Mouse (Mus musculus) midbrain, embryonic 16.5 days (tissue): Measurements from ENCODE around the gene Hist2h2aa1. TPM values are rescaled to one million over a fixed set of nuclear protein-coding genes. Genes with fewer than 3 reads are reported as not detected.

Source experiments
- ATAC-seq: fragments of 200-750 bp; cut with Nextera tagmentation; 2 replicates; pipeline ENCODE4 v1.8.0; 2017; ENCODE audit warnings: moderate TSS enrichment
- H3K27ac ChIP-seq: fragments of 300-500 bp; sonication (generic); 2 replicates; pipeline ENCODE4 v1.5.1; 2014; ENCODE audit warnings: mild to moderate bottlenecking, low read length, mixed read lengths
- H3K27me3 ChIP-seq: fragments of 300-500 bp; sonication (generic); 2 replicates; pipeline ENCODE4 v1.6.1; 2014; ENCODE audit warnings: low read depth, low read length, mixed read lengths; ENCODE audit not compliant: control insufficient read depth, insufficient read depth
- H3K36me3 ChIP-seq: fragments of 300-500 bp; sonication (generic); 2 replicates; pipeline ENCODE4 v1.6.1; 2014; ENCODE audit warnings: mild to moderate bottlenecking, low read length, moderate library complexity, mixed read lengths; ENCODE audit not compliant: control insufficient read depth, insufficient read depth
- H3K4me1 ChIP-seq: fragments of 300-500 bp; sonication (generic); 2 replicates; pipeline ENCODE4 v1.6.1; 2014; ENCODE audit warnings: mild to moderate bottlenecking, low read length, mixed read lengths; ENCODE audit not compliant: control insufficient read depth, insufficient read depth
- H3K4me2 ChIP-seq: fragments of 300-500 bp; sonication (generic); 2 replicates; pipeline ENCODE4 v1.6.1; 2014; ENCODE audit warnings: mild to moderate bottlenecking, low read length, mixed read lengths
- H3K4me3 ChIP-seq: fragments of 300-500 bp; sonication (generic); 2 replicates; pipeline ENCODE4 v1.5.1; 2014; ENCODE audit warnings: low read depth, mild to moderate bottlenecking, low read length, moderate library complexity, mixed read lengths
- H3K9ac ChIP-seq: fragments of 300-500 bp; sonication (generic); 2 replicates; pipeline ENCODE4 v1.6.1; 2014; ENCODE audit warnings: low read depth, low read length, mixed read lengths
- H3K9me3 ChIP-seq: fragments of 300-500 bp; sonication (generic); replicated peaks from 2 replicates; pipeline ENCODE4 v1.6.1; 2014; ENCODE audit warnings: mild to moderate bottlenecking, low read length, mixed read lengths; ENCODE audit not compliant: control insufficient read depth, poor library complexity, severe bottlenecking
- WGBS: fragments of 180-500 bp; shearing (Covaris S2); extraction: QIAGEN DNeasy Blood & Tissue Kit; methylation state at CpG from one replicate; pipeline ENCODE4 v1.1.7; 2014; 5-methylcytosine and 5-hydroxymethylcytosine counted together
- polyA plus RNA-seq: library from polyadenylated mRNA; unstranded; fragments of >200 nt; fragmentation: Nextera tagmentation; extraction: Ambion mirVana; gene quantifications from 2 replicates; pipeline ENCODE4 v1.2.1, GENCODE M21; 2015

Hist2h2aa1 gene
- polyA plus RNA-seq, 1 experiment from 2014 or later, result 13.2 TPM

DNA sequence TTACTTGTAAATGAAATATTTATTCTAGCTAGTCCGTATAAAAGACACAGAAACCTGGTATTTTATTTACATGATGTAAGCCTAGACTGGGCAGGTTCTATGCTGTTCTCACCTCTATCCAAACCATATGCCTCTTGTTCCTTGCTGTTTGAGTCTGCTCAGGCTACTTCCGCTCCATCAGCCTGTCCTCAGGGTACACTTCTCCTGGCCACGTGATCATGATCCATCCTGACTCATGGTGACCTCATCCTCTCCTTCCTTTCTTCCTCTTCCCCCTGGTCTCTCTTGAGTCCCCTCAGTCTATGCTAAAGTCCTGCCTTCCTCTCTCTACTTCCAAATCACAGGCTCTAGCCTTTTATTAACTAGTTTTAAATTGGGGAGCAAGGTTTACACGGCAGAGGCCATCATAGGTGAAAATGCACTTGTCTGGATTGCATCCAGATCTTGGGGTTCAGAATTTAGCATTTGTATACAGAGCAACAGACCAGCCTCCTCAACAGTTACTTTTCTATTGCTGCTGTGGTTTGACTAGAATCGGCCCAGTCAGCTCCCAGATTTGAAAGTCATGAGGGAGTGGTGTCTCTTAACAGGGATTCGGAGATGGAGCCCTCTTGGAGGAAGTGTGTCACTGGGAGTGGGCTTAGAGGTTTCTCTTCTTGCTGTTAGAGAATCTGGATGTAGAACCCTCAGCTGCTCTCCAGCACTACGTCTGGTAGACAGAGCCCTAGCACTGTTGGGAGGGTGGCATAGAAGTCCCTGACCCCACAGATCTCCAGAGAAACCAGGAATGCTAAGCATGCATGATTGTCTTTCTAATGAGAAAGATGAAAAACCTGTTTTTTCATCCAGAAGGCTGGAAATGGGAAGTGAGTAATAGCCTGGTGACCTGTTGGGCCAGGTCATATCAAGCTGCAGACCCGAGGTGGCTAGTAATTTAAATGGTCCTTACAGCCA lies 18.3 kb upstream of the Hist2h2aa1 start:
- Histone ChIP-seq H3K4me3 (no peak overlapping the region), H3K4me2 (no peak overlapping the region), H3K27ac (no peak overlapping the region), H3K9ac (no peak overlapping the region), H3K36me3 (no peaks in the 10 kb centered on the region), H3K4me1 (peaks cover 12% of the 10 kb centered on the region), H3K27me3 (no peaks in the 10 kb centered on the region), H3K9me3 (no peaks in the 10 kb centered on the region)
- no peak for ATAC-seq
- 83% methylated on average over 8 of the region's 8 CpGs for WGBS

DNA sequence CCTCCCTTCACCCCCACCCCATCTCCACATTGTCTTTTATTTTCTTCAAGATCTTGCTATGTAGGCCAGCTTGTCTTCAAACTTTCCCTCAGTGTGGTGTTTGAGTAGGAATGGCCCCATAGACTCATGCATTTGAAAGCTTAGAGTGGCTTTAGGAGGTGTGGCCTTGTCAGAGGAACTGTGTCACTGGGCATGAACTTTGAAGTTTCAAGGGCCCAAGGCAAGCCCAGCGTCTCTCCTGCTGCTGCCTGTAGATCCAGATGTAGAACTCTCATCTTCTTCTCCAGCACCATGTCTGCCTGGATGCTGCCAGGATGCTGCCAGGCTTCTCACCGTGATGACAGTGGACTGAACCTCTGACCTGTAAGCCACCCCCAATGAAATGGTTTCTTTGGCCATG lies 16.5 kb upstream of the Hist2h2aa1 start:
- Histone ChIP-seq H3K9ac (no peak overlapping the region), H3K9me3 (no peaks in the 10 kb centered on the region), H3K27me3 (no peaks in the 10 kb centered on the region), H3K4me2 (no peak overlapping the region), H3K27ac (no peak overlapping the region), H3K36me3 (no peaks in the 10 kb centered on the region), H3K4me1 (0 out of 2 replicates have a peak, but pooled peaks cover 4% of the 10 kb centered on the region), H3K4me3 (no peak overlapping the region)
- no peak for ATAC-seq
- 73% methylated on average over 2 of the region's 2 CpGs for WGBS

DNA sequence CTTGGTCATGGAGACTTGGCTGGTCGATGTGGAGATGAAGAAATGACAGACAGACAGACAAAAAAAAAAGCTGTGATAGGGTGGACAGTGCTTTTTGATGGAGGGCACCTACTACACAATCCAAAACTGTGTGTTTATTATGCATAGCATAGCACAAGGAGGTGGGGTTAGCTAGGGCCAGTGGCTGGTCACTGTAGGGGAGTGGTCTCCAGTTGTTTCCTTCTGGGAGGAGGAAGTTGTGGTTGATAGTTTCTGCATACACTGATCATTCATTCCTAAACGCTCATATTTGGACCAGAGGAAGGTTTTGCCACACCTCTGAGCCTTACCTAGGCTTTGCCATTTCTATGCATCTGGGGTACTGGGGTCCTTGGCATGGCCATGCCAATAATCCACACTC lies 14.9 kb upstream of the Hist2h2aa1 start:
- no peak overlapping the region for H3K9ac ChIP-seq
- no peak overlapping the region for H3K27ac ChIP-seq
- H3K4me1 ChIP-seq, result no peaks in the 10 kb centered on the region
- no peaks in the 10 kb centered on the region for H3K36me3 ChIP-seq
- WGBS, result 83% methylated on average over 2 of the region's 2 CpGs
- H3K27me3 ChIP-seq, result no peaks in the 10 kb centered on the region
- no peak overlapping the region for H3K4me3 ChIP-seq
- ATAC-seq, result no peak
- H3K9me3 ChIP-seq, result no peaks in the 10 kb centered on the region
- no peak overlapping the region for H3K4me2 ChIP-seq

DNA sequence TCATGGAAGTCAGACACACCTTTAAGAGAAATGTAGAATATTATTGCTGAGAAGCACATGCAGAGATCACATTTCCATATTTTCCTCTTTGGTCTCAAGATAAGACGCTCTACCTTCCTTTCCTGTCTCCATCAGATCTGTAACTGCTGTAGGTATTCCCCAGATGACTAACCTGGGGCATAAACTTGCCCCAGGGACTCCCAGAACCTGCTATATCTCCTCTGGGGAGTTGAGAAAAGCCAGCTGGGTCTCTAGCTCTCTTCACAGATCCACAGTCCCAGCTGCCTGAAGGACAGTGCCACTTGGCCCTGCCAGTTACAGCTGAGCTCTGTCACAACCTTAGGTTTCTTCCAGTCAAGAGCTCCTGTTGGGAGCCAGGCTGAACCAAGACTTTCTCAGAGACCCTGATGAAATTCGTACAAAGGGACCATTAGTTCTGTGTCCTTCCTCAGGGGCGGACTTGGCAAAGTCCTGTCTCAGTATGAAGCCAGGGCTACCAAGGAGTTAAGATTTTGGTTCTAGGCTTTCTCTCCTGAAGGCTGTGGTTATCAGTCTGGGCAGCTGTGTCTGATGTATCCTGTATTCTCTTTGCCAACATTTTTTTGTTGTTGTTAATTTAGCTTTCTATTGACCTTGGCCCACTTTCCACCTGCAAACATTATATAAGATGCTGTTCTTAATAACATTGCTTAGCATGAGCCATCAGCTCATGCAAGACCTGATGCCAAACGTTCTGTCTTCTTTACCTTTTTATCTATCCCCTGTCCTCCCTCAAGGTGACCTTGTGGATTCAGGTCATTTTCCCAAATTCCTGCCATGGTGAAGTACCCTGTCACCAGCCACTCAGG lies 14.2 kb upstream of the Hist2h2aa1 start:
- no peaks in the 10 kb centered on the region for H3K4me1 ChIP-seq
- H3K4me2 ChIP-seq, result no peak overlapping the region
- no peak for ATAC-seq
- no peaks in the 10 kb centered on the region for H3K36me3 ChIP-seq
- no peaks in the 10 kb centered on the region for H3K27me3 ChIP-seq
- no peaks in the 10 kb centered on the region for H3K9me3 ChIP-seq
- no peak overlapping the region for H3K27ac ChIP-seq
- H3K4me3 ChIP-seq, result no peak overlapping the region
- 83% methylated on average over 4 of the region's 4 CpGs for WGBS
- H3K9ac ChIP-seq, result no peak overlapping the region

DNA sequence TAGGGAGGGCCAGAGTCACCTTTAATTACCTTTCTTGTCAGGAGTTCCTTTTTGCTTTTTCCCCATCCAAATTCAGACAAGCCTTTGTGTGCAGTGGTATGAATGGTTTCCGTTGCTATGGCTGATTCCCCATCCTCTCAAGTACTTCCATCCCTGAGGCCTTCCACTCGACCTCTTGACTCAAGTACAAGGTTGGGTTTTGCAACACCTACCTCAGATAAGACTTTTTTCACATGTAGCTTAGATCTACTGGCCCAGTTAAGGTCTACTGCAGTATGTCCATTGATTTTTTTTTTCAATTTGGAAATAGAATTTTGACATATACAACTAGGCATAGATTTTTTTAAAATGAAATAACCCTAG lies 13.6 kb upstream of the Hist2h2aa1 start:
- H3K9ac ChIP-seq, result no peak overlapping the region
- no peak for ATAC-seq
- no peaks in the 10 kb centered on the region for H3K4me1 ChIP-seq
- no peak overlapping the region for H3K27ac ChIP-seq
- H3K4me2 ChIP-seq, result no peak overlapping the region
- H3K9me3 ChIP-seq, result no peaks in the 10 kb centered on the region
- WGBS, result 65% methylated on average over 2 of the region's 2 CpGs
- no peaks in the 10 kb centered on the region for H3K27me3 ChIP-seq
- H3K4me3 ChIP-seq, result no peak overlapping the region
- H3K36me3 ChIP-seq, result no peaks in the 10 kb centered on the region

DNA sequence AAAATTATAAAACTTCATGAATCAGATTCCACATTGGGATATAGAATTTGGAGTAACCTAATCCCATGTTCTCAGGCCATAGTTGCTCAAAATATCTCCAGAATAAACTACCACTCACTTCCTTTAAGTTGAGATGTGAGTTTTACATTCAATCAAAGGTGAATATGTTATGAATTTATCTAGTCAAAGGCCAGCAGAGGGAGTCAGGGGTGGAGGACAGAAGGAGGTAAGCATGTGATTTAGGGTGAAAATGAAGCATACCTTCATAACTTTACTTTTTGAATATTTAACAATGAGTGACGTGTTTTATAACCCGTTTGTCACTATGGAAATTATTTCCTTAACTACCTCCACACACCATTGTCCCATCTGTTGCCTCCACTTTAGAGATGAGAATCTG lies 10.4 kb upstream of the Hist2h2aa1 start:
- peaks cover 9% of the 10 kb centered on the region for H3K4me1 ChIP-seq
- 88% methylated on average over 2 of the region's 2 CpGs for WGBS
- no peak for ATAC-seq
- no peaks in the 10 kb centered on the region for H3K9me3 ChIP-seq
- no peak overlapping the region for H3K27ac ChIP-seq
- no peak overlapping the region for H3K9ac ChIP-seq
- no peaks in the 10 kb centered on the region for H3K36me3 ChIP-seq
- H3K4me3 ChIP-seq, result no peak overlapping the region
- H3K4me2 ChIP-seq, result no peak overlapping the region
- no peaks in the 10 kb centered on the region for H3K27me3 ChIP-seq

DNA sequence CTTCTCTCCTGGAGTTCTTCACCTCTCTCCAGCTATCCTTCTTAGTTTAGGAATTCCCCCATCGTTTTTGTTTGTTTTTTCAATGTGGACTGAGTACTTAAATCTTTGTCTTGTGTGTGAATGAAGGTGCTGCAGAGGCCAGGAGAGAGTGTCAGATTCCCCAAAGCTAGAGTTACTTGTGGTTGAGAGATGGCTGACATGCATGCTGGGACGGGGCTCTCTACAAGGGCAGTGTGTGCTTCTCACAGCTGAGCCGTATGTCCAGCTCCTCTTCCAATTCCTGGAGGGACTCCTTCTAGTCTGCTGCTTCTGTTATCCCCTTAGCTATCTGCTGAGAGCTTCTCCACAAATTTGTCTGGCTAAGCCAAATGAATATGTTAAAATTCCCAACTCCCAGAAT lies 9.5 kb upstream of the Hist2h2aa1 start:
- Histone ChIP-seq H3K9me3 (no peaks in the 10 kb centered on the region), H3K36me3 (no peaks in the 10 kb centered on the region), H3K4me2 (no peak overlapping the region), H3K4me3 (no peak overlapping the region), H3K4me1 (peaks cover 11% of the 10 kb centered on the region), H3K9ac (no peak overlapping the region), H3K27me3 (no peaks in the 10 kb centered on the region), H3K27ac (no peak overlapping the region)
- ATAC-seq, result no peak
- WGBS, result 72% methylated on average over 3 of the region's 3 CpGs

DNA sequence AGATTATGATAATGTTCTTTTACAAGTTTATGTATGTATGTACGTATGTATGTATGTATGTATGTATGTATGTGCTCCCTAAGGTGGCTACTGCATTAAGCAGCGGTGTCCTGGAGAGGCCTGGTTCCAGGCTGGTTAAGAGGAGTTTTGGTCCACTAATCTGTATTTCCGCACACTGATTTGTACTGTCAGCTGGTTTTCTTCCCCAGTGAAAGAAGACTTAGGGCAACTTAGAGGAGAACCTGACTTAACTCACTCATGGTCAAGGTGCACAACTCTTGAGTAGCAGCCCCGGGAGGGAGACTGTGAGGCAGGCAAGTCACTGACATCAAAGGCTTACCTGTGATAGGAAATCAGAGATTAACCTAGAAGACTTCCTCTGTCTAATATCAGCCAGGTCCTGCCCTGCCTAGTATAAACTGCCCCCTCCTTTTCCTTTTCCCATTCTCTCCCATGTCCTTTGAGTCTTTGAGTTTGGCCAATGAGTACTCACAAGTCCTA lies 8.4 kb upstream of the Hist2h2aa1 start:
- 90% methylated on average over 4 of the region's 4 CpGs for WGBS
- no peaks in the 10 kb centered on the region for H3K27me3 ChIP-seq
- peaks cover 13% of the 10 kb centered on the region for H3K4me1 ChIP-seq
- H3K36me3 ChIP-seq, result no peaks in the 10 kb centered on the region
- H3K27ac ChIP-seq, result no peak overlapping the region
- H3K4me2 ChIP-seq, result no peak overlapping the region
- no peak for ATAC-seq
- no peak overlapping the region for H3K4me3 ChIP-seq
- no peak overlapping the region for H3K9ac ChIP-seq
- no peaks in the 10 kb centered on the region for H3K9me3 ChIP-seq
